Mouse (Mus musculus) kidney, postnatal 0 days (tissue): ENCODE data around the gene Hikeshi. TPM values are rescaled to one million over a fixed set of nuclear protein-coding genes. Genes with fewer than 3 reads are reported as not detected.
A peak's percentile ranks its signal among the peaks of the same experiment; 100 is the strongest.

Experiments used
- ATAC-seq: fragments of 200-750 bp; cut with Nextera tagmentation; replicated peaks from 2 replicates; pipeline ENCODE4 v1.8.0; 2017; ENCODE audit warnings: low read depth, moderate number of reproducible peaks, moderate TSS enrichment, moderate library complexity; ENCODE audit not compliant: low FRiP score
- DNase-seq: peaks from one replicate; pipeline ENCODE4 v3.0.0-alpha.2; 2016; ENCODE audit warnings: low spot score
- H3K27ac ChIP-seq: fragments of 300-500 bp; sonication (generic); 2 replicates; pipeline ENCODE4 v1.5.1; 2014; ENCODE audit warnings: mild to moderate bottlenecking
- H3K27me3 ChIP-seq: fragments of 300-500 bp; sonication (generic); 2 replicates; pipeline ENCODE4 v1.6.1; 2014; ENCODE audit warnings: low read length, mixed read lengths; ENCODE audit not compliant: insufficient read depth
- H3K36me3 ChIP-seq: fragments of 300-500 bp; sonication (generic); 2 replicates; pipeline ENCODE4 v1.6.1; 2014; ENCODE audit warnings: low read length, mixed read lengths; ENCODE audit not compliant: insufficient read depth
- H3K4me1 ChIP-seq: fragments of 300-500 bp; sonication (generic); replicated peaks from 2 replicates; pipeline ENCODE4 v1.6.1; 2014; ENCODE audit warnings: antibody characterized with exemption, low read length, mixed read lengths; ENCODE audit not compliant: insufficient read depth
- H3K4me2 ChIP-seq: fragments of 300-500 bp; sonication (generic); 2 replicates; pipeline ENCODE4 v1.6.1; 2014; ENCODE audit warnings: mild to moderate bottlenecking, low read length, moderate library complexity, mixed read lengths
- H3K4me3 ChIP-seq: fragments of 300-500 bp; sonication (generic); replicated peaks from 2 replicates; pipeline ENCODE4 v1.5.1; 2014; ENCODE audit warnings: low read depth, low read length
- H3K9ac ChIP-seq: fragments of 300-500 bp; sonication (generic); 2 replicates; pipeline ENCODE4 v1.6.1; 2014; ENCODE audit warnings: low read depth, low read length
- H3K9me3 ChIP-seq: fragments of 300-500 bp; sonication (generic); replicated peaks from 2 replicates; pipeline ENCODE4 v1.6.1; 2016; ENCODE audit warnings: low read length, inconsistent platforms, mixed read lengths
- CTCF ChIP-seq: IDR thresholded peaks from 2 replicates; pipeline ENCODE4 v1.5.1; 2016; ENCODE audit warnings: antibody characterized with exemption, low read depth, mild to moderate bottlenecking, moderate library complexity
- WGBS: fragments of 180-500 bp; shearing (Covaris S2); extraction: QIAGEN DNeasy Blood & Tissue Kit; methylation state at CpG from one replicate; pipeline ENCODE4 v1.1.7; 2014; 5-methylcytosine and 5-hydroxymethylcytosine counted together
- polyA plus RNA-seq: library from polyadenylated mRNA; unstranded; fragments of >200 nt; fragmentation: Nextera tagmentation; extraction: Ambion mirVana; gene quantifications from 2 replicates; pipeline ENCODE4 v1.2.1, GENCODE M21; 2015

Hikeshi gene
- polyA plus RNA-seq, 1 experiment from 2014 or later = 138 TPM

GRCm38 (mm10) chr7:89891412-89891811 is 49.6 kb downstream of the Hikeshi start:
- Histone ChIP-seq H3K4me3 (no peak overlapping the region), H3K9ac (no peak overlapping the region), H3K4me1 (no peaks in the 10 kb centered on the region), H3K27me3 (no peaks in the 10 kb centered on the region), H3K36me3 (no peaks in the 10 kb centered on the region), H3K4me2 (no peak overlapping the region), H3K9me3 (no peaks in the 10 kb centered on the region), H3K27ac (no peak overlapping the region)
- DNase-seq = no peak
- TF ChIP-seq CTCF = no peak
- 69% methylated on average over 5 of the region's 5 CpGs for WGBS
- no peak for ATAC-seq

DNA sequence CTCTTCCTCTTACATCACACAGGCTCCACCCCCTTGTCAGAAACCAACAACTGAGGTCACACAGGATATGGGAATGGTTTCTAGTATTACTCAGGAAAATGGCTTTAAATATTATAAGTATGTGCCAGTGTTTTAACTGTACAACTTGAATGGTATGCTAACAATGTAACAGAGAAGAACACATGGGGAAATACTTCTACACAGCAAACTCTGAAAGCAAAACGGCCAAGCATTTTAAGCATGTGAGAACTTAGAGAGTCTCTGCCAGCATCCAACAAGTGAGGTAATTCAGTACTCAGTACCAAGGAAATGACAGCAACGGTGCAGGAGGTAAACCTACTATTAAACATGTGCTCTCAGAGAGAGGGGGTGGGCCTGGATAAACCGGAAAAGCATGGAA is 56.5 kb downstream of the Hikeshi start:
- Histone ChIP-seq H3K4me3 (no peak overlapping the region), H3K9ac (no peak overlapping the region), H3K4me1 (no peaks in the 10 kb centered on the region), H3K36me3 (no peaks in the 10 kb centered on the region), H3K9me3 (no peaks in the 10 kb centered on the region), H3K27me3 (no peaks in the 10 kb centered on the region), H3K27ac (no peak overlapping the region), H3K4me2 (no peak overlapping the region)
- no peak for ATAC-seq
- peak; percentile 37 for DNase-seq
- WGBS = 46% methylated on average over 3 of the region's 3 CpGs
- no peak for TF ChIP-seq CTCF

- no peak for DNase-seq
- no peak for ATAC-seq
- H3K4me3 ChIP-seq = no peak overlapping the region
- WGBS = 50% methylated on average over 1 of the region's 1 CpGs
- H3K9ac ChIP-seq = no peak overlapping the region
- no peaks in the 10 kb centered on the region for H3K27me3 ChIP-seq
- no peak for TF ChIP-seq CTCF
- no peaks in the 10 kb centered on the region for H3K4me1 ChIP-seq
- no peaks in the 10 kb centered on the region for H3K36me3 ChIP-seq
- no peaks in the 10 kb centered on the region for H3K9me3 ChIP-seq
- no peak overlapping the region for H3K4me2 ChIP-seq
- H3K27ac ChIP-seq = no peak overlapping the region
Observed at GRCm38 (mm10) chr7:89879686-89880085, 61.3 kb downstream of the Hikeshi start.

Other genes starting within 250 kb of the Hikeshi start
- 0.09 and 0.21 TPM in 2 replicates for gene Ccdc81, start 37.6 kb downstream of the Hikeshi start, polyA plus RNA-seq
- gene Eed, start 39.8 kb upstream of the Hikeshi start, polyA plus RNA-seq = 51.0 and 54.3 TPM in 2 replicates
- gene Picalm, start 189.0 kb upstream of the Hikeshi start, polyA plus RNA-seq = 48.2 and 48.6 TPM in 2 replicates